Mouse (Mus musculus) testis, adult 2 months (tissue): ENCODE data around the gene Aspg.

Experiments
- CTCF ChIP-seq: fragments of 200-500 bp; IDR thresholded peaks from 2 replicates; pipeline ENCODE4 v1.5.1; 2012; ENCODE audit warnings: low read depth, mild to moderate bottlenecking, inconsistent platforms, low read length, moderate library complexity; ENCODE audit not compliant: control insufficient read depth, insufficient read depth, insufficient replicate concordance
- POLR2A ChIP-seq: fragments of 200-500 bp; IDR thresholded peaks from 2 replicates; pipeline ENCODE4 v1.6.1; 2012; ENCODE audit warnings: low read depth, mild to moderate bottlenecking, inconsistent platforms, low read length, moderate library complexity; ENCODE audit not compliant: control insufficient read depth

DNA sequence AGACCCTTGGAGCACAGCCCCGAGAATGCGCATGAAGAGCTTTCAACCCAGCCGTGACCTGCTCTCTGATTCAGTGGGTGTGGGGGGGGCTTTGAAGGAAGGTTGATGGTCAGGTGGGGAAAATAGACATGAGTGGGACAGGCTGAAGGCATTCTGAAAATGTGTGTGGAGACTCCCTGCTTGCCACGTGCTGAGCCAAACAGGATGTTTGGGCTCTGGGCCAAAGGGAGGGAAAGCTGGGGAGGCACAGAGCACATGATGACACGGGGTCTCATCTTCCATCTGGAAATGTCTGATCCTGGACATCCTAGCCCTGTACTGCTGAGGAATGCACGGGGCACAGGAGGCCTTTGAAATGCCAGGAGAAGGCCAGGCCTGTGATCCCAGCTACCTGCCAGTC is 19.8 kb upstream of the Aspg start:
- TF ChIP-seq POLR2A (no peak), CTCF (no peak)
